Mouse (Mus musculus) bone marrow, adult 2 months (tissue): Measurements from ENCODE around the gene Gm49450.

Experiments used
- CTCF ChIP-seq: fragments of 200-500 bp; IDR thresholded peaks from 2 replicates; pipeline ENCODE4 v1.5.1; 2011; ENCODE audit warnings: low read length, control low read depth; ENCODE audit not compliant: control insufficient read depth, insufficient read depth
- POLR2A ChIP-seq: fragments of 200-500 bp; IDR thresholded peaks from 2 replicates; pipeline ENCODE4 v1.6.1; 2011; ENCODE audit warnings: low read depth, mild to moderate bottlenecking, control low read depth, low read length, borderline replicate concordance; ENCODE audit not compliant: control insufficient read depth

DNA sequence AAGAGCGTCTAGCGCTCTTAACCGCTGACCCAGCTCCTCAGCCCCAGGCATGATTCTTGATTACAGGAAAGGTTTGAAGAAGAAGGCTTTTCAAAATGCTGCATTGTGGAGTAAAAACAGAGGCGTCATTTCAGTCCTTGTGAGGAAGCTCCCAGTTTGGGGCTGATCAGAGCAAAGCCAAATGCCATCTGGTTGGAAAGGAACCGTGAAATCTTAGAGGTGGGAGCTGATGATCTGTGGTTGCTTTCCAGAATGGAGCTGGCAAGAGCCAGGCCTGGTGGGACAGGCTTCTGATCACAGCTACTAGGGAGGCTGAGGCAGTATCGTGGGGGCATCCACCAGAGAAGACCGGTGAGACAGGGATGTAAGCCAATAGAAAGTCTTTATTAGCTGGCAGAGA lies 43.5 kb upstream of the Gm49450 start:
- no peak for TF ChIP-seq POLR2A
- no peak for TF ChIP-seq CTCF
